Mouse (Mus musculus) inflammation-experienced regulatory T-cells (primary cell): ENCODE measurements around the gene Gstt1. TPM values are rescaled to one million over a fixed set of nuclear protein-coding genes. Genes with fewer than 3 reads are reported as not detected.

Experiments used
- polyA plus RNA-seq, 2 experiments: library from polyadenylated mRNA; unstranded; fragments of 100-300 nt; shearing (Covaris generic); gene quantifications; one replicate each; pipeline ENCODE4 v1.2.1; 2017

Gstt1 gene
- polyA plus RNA-seq: 1 to 10 TPM in 1 of 2 experiments, under 1 TPM in 1; 0.55 to 1.1 TPM

DNA sequence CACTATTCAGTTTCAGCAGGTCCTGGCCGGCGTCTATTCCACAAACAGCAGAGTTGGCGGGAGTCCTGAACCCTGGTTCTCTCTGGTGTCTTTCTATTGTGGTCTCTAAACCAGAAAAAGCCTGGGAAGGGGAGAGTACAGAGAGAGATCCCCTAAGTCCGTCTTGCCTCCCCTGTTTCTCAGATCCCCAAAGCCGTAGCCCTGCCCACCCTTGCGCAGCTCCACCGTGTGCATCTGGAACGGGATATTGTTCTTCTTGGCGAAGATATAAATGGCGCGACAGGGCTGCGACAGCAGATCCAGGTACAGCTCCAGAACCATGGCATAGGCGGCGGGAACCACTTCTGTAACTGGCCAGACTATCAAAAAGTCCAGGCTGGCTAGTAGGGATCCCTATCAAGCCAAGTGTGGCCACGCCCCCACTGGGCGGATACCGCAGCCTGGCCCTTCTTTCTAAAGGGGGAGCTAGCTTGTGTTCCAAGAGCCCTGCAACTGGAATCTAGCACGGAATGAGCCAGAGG, at the start of gene Gstt1:
Gene Gstt1 (minus strand): TSS at position 409 of the 521 bp plus-strand sequence.

DNA sequence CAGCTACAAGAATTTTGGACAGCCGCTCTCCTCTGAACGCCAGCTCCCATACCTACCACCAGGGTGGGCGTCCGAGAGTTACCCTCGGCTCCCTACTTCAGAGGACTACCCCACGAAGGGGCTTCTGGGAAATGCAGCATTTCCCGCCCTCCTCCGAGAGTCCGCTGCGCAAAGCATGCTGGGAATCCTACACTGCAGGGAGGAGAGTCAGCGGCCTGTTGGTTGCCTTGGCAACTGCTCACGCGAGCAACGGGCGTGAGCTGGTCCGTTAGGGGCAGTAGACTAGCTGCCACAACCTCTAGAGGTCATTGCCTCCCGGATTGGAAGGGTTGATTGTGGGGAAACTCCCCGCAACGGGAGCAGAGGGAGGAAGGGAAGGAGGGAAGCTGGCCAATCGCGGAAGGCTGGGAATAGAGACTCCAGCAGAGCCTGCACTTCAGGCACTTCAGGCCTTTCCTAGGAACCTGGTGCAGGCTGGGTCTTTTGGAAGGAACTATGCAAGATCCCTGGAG, 38.9 kb upstream of the Gstt1 start, which contains the start of gene Gstt2:
Gene Gstt2 (minus strand): TSS at position 177 of the 512 bp plus-strand sequence.

DNA sequence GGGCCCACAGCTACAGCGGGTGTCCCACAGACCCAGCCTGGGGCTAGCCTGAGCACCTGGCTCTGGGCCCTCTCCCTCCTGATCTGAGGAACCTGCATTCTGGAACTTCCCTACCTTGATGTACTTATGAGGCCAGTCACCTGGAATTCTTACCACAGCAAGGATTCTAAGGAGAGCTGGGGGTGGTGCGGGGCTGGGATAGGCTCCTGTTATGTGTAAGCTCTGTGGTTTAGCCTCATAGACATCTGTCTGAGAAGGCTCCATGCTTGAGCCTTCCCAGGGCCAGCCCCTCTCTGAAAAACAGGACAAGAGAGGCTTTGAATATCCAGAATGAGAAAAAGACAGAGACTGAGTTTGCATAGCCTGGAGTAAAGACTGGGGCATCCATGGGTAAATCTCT, 24.1 kb upstream of the Gstt1 start, which contains the start of gene Gstt4:
Gene Gstt4 (minus strand): TSS at position 101 of the 400 bp plus-strand sequence.

DNA sequence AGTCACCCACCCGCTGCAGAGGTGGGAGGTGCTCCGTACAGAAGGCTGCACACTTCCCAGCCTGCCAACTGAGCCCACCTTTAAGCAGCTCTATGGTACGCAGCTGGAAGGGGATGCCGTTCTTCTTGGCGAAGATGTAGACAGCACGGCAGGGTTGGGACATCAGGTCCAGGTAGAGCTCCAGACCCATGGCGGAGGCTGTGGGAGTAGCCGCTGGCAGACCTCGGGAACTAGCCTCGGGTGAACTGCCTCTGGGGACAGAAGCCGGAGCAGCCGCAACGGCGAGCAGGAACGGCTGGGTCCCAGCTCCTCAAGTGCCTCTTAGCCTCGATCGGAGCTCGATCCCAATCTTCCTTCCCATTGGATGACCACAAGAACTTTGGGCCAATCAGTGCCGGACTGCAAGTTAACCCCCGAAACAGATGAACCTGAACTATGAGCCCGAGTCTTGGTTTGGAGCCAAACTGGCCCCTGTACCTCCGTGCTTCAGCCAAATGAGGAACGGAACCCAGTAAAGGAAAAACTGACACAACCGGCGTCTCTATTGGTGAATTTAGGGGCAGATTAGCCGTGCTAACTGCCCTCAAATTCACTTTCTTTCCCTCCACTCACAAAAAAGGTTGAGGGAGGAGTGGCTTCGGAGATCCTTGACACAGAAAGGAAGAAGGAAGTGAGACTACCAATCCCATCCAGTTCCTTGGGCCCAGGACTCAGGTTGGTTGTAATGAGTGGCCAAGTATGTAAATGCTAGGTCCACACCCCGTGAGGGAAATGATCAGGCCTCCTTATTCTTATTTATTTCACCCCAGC, 17.4 kb downstream of the Gstt1 start, which contains the start of the genes Gm20441 and Gstt3:
Gene Gm20441 (minus strand): TSS at position 186 of the 810 bp plus-strand sequence.
Gene Gstt3 (minus strand): TSS at position 646 of the 810 bp plus-strand sequence.

DNA sequence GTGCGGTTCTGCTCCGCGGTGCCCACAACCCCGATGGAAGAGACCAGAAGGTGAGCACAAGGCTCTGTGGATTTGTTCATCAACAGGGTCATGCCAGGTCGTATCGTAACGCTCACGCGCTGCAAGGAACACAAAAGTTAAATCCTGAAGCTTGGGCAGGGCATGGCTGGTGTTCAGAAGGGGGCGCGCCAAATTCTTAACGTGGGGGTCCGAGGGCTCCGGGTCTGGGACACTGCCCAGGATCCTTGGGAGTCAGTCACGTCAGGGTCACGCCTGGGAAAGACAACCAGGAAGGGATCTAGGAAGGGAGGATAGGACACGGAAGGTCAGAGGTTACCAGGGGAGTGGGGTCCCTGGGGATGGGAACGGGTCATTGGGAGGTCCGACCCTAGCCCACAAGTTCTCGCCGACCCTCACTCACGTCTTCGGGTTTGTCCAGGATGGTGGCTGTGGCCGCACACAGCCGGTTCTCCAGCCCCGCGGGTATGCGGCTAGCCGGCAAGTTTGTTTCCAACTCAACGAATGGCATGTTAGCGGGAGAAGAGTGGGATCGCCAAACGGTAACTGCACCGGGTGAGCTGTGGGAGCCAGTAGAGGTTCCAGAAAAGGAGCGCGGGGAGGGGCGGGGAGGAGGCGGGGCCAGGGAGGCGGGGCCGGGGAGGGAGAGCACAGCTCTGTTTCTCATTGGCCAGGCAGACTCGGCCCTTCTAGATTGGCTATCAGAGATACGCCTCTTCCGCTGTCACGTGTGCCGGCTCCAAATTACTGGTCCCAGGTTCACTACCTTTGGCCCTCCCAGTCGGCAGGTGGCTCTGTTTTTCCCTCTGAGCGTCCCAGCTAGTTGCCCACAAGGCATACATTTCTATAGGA, 25.4 kb downstream of the Gstt1 start, which contains the start of gene Ddt:
Gene Ddt (minus strand): TSS at position 620 of the 870 bp plus-strand sequence.

DNA sequence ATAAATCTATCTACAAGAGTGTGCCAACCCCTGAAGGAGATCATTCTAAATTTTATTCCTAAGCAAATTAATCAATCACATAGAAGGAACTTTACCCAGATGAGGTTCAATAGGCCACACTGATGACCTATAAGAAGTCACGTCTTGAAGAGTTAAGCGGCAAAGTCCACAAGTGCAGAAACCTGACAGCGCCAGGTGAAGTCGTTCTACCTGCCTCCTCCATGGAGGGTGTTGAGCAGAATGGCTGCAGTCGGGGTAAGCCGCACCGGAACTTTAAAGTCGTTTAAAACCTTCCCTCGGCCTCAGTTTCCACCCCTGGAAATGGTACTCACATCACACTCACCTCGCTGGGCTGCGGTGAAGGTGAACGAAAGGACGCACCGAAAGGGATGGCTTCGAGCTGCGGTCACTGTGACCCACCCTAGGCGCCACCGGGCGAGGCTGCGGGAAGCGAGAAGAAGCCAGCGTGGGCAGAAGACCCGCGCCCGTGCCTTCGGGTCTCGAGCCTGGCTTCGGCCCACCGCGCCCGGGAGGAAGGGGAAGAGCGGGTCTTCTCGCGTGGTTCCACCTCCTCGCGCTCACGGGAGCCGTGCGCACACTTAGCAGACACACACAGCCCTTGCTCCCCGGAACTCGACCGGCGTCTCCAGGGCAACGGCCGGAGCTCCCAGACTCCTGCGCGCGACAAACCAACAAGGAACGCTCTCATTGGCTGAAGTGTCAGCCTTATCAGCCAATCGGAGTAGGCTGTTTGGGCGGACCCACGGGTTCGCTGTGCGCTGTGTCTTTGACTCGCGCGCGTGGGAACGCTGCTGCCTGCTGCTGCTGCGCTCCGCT, 34.5 kb downstream of the Gstt1 start, which contains the start of gene Cabin1:
Gene Cabin1 (minus strand): TSS at position 660 of the 837 bp plus-strand sequence.

Other genes starting within 250 kb of the Gstt1 start
- gene Lrrc75b, start 238.3 kb downstream of the Gstt1 start, polyA plus RNA-seq: 1 to 10 TPM in 1 of 2 experiments, under 1 TPM in 1; 0.80 to 9.4 TPM
- 10 to 100 TPM in 1 of 2 experiments, 1 to 10 TPM in 1; 1.1 to 17.4 TPM for gene Ggt1, start 237.0 kb downstream of the Gstt1 start, polyA plus RNA-seq
- 10 to 100 TPM in 1 of 2 experiments, under 1 TPM in 1; 0.37 to 14.6 TPM for gene Ggt5, start 209.2 kb downstream of the Gstt1 start, polyA plus RNA-seq
- gene Susd2, start 154.6 kb downstream of the Gstt1 start, polyA plus RNA-seq: 10 to 100 TPM; 30.9 to 31.3 TPM
- gene Cabin1, start 34.2 kb downstream of the Gstt1 start, polyA plus RNA-seq: 10 to 100 TPM; 47.2 to 65.3 TPM
- gene Ddt, start 25.2 kb downstream of the Gstt1 start, polyA plus RNA-seq: 10 to 100 TPM; 42.9 to 61.3 TPM
- not detected for gene Gm20441, start 17.6 kb downstream of the Gstt1 start, polyA plus RNA-seq
- gene Gstt3, start 17.2 kb downstream of the Gstt1 start, polyA plus RNA-seq: 10 to 100 TPM; 10.3 to 11.1 TPM
- gene Gstt4, start 24.0 kb upstream of the Gstt1 start, polyA plus RNA-seq: not detected
- gene Gstt2, start 38.8 kb upstream of the Gstt1 start, polyA plus RNA-seq: 10 to 100 TPM; 43.6 to 48.6 TPM
- 100 to 1,000 TPM; 429 to 460 TPM for gene Mif, start 61.7 kb upstream of the Gstt1 start, polyA plus RNA-seq
- 1 to 10 TPM; 2.4 to 5.9 TPM for gene Derl3, start 94.8 kb upstream of the Gstt1 start, polyA plus RNA-seq
- gene Smarcb1, start 123.0 kb upstream of the Gstt1 start, polyA plus RNA-seq: 10 to 100 TPM; 89.6 to 97.4 TPM
- 100 to 1,000 TPM in 1 of 2 experiments, 10 to 100 TPM in 1; 47.4 to 109 TPM for gene Chchd10, start 134.5 kb upstream of the Gstt1 start, polyA plus RNA-seq
- gene Mmp11, start 137.9 kb upstream of the Gstt1 start, polyA plus RNA-seq: 10 to 100 TPM in 1 of 2 experiments, 1 to 10 TPM in 1; 6.4 to 10.9 TPM
- gene Gm867, start 142.1 kb upstream of the Gstt1 start, polyA plus RNA-seq: under 1 TPM in 1 of 2 experiments, not detected in 1; 0.40 TPM
- 1 to 10 TPM in 1 of 2 experiments, under 1 TPM in 1; 0.87 to 2.4 TPM for gene Vpreb3, start 144.5 kb upstream of the Gstt1 start, polyA plus RNA-seq
- gene Gm5134, start 155.9 kb upstream of the Gstt1 start, polyA plus RNA-seq: 1 to 10 TPM in 1 of 2 experiments, under 1 TPM in 1; 0.96 to 1.3 TPM
- 10 to 100 TPM; 39.6 to 43.5 TPM for gene Zfp280b, start 234.1 kb upstream of the Gstt1 start, polyA plus RNA-seq